Mouse (Mus musculus): ENCODE results near the gene Zfp850.
A peak's percentile ranks its signal among the peaks of the same experiment; 100 is the strongest.

DNA sequence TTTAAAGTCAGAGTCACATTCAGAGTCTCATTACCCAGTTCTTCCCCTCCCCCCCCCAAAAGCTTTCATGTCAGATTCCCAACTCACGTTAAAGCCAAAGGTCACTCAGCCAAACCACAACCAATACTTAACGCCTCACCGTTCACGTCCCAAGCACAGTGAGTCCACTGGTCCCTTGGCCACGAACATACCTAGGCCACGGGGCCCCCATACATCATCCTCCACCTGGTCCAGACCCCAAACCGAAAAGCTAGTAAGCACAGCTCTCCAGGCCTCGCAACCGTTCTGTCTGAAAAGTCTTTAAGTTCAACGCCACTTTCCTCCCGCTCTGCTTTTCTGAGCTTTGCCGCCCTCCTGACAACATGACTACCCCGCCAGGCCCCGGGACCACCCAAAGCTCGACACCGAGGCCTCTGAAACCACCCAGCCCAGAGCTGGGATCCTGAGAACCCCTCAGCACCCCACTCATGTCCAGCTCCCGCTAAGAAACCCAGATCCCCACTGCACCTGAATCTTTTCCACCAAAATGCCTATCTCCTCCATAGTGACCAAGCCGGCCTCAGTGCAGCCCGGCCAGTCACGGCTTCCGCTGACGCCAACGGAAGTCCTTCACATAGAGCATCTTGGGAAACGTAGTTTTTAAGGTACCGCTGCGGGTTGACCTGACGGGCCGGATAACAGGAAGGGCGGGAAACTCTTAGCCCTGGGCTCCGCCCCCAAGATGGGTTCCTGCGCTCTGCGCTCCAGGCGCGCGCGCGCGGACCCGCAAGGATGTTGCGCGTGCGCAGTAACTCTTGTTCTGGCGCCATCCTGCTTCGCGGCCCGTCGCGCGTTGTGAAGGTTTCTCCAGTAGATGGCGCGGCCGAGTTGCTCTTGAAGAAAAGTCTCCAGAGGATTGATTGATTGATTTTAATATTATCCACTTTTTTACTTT, 35.8 kb upstream of the Zfp850 start, which contains the start of gene Psmc4:
- TF ChIP-seq CTCF (IDR thresholded peaks at IDR 0.05; ENCODE audit: borderline replicate concordance, insufficient read depth, low read depth, low read length) (peak; percentile 69), POLR2A (IDR thresholded peaks at IDR 0.05; ENCODE audit: borderline replicate concordance, insufficient read depth, low read length) (peak; percentile 82; the same call in 1 of the 2 replicates)
